Mouse (Mus musculus): ENCODE measurements around the gene Cdc25a. TPM values are rescaled to one million over a fixed set of nuclear protein-coding genes. Genes with fewer than 3 reads are reported as not detected.

The Cdc25a gene
- 24.5 and 25.0 TPM in 2 replicates for polyA plus RNA-seq (2015; fragmentation: Nextera tagmentation; extraction: Ambion mirVana)

- WGBS, result 6% methylated on average over 33 of the region's 33 CpGs
- ATAC-seq (ENCODE audit: low read depth), result peak; percentile 93
- no peaks in the 10 kb centered on the region for H3K9me3 ChIP-seq (ENCODE audit: control insufficient read depth, low read length)
- H3K27ac ChIP-seq (ENCODE audit: low read length), result peak within 1 kb of the TSS; percentile 95
- peaks cover 19% of the 10 kb centered on the region for H3K36me3 ChIP-seq (ENCODE audit: control insufficient read depth, insufficient read depth, low read length)
- peak within 1 kb of the TSS; percentile 82 for H3K4me2 ChIP-seq (ENCODE audit: low read depth, low read length)
- H3K9ac ChIP-seq (ENCODE audit: low read length), result peak within 1 kb of the TSS; percentile 98
- H3K4me1 ChIP-seq (replicated peaks; ENCODE audit: control insufficient read depth, insufficient read depth, low read length), result peaks cover 14% of the 10 kb centered on the region
- no peaks in the 10 kb centered on the region for H3K27me3 ChIP-seq (ENCODE audit: control insufficient read depth, insufficient read depth, low read depth, low read length)
- H3K4me3 ChIP-seq (ENCODE audit: low read length), result peak within 1 kb of the TSS; percentile 99
Measured at GRCm38 (mm10) chr9:109874797-109875691, at the start of gene Cdc25a. TSS of gene Cdc25a (plus strand) at chr9:109875579.

GRCm38 (mm10) chr9:109825739-109826138, 49.6 kb upstream of the Cdc25a start:
- Histone ChIP-seq H3K4me2 (ENCODE audit: low read depth, low read length) (no peak overlapping the region), H3K4me3 (ENCODE audit: low read length) (no peak overlapping the region), H3K4me1 (replicated peaks; ENCODE audit: control insufficient read depth, insufficient read depth, low read length) (no peaks in the 10 kb centered on the region), H3K27me3 (ENCODE audit: control insufficient read depth, insufficient read depth, low read depth, low read length) (no peaks in the 10 kb centered on the region), H3K36me3 (ENCODE audit: control insufficient read depth, insufficient read depth, low read length) (no peaks in the 10 kb centered on the region), H3K9ac (ENCODE audit: low read length) (no peak overlapping the region), H3K27ac (ENCODE audit: low read length) (no peak overlapping the region), H3K9me3 (ENCODE audit: control insufficient read depth, low read length) (no peaks in the 10 kb centered on the region)
- ATAC-seq (ENCODE audit: low read depth), result no peak
- WGBS, result 56% methylated on average over 4 of the region's 4 CpGs

GRCm38 (mm10) chr9:109826181-109826580, 49.2 kb upstream of the Cdc25a start:
- no peak overlapping the region for H3K4me3 ChIP-seq (ENCODE audit: low read length)
- no peak overlapping the region for H3K9ac ChIP-seq (ENCODE audit: low read length)
- H3K27me3 ChIP-seq (ENCODE audit: control insufficient read depth, insufficient read depth, low read depth, low read length), result no peaks in the 10 kb centered on the region
- no peak for ATAC-seq (ENCODE audit: low read depth)
- no peak overlapping the region for H3K27ac ChIP-seq (ENCODE audit: low read length)
- no peak overlapping the region for H3K4me2 ChIP-seq (ENCODE audit: low read depth, low read length)
- H3K36me3 ChIP-seq (ENCODE audit: control insufficient read depth, insufficient read depth, low read length), result no peaks in the 10 kb centered on the region
- WGBS, result 67% methylated on average over 5 of the region's 5 CpGs
- no peaks in the 10 kb centered on the region for H3K9me3 ChIP-seq (ENCODE audit: control insufficient read depth, low read length)
- H3K4me1 ChIP-seq (replicated peaks; ENCODE audit: control insufficient read depth, insufficient read depth, low read length), result no peaks in the 10 kb centered on the region

- H3K36me3 ChIP-seq (ENCODE audit: control insufficient read depth, insufficient read depth, low read length), result peaks cover 3% of the 10 kb centered on the region; the same call in 1 of the 2 replicates
- H3K4me3 ChIP-seq (ENCODE audit: low read length), result peak within 1 kb of the TSS; percentile 81
- peak within 1 kb of the TSS; percentile 79 for H3K9ac ChIP-seq (ENCODE audit: low read length)
- no peaks in the 10 kb centered on the region for H3K9me3 ChIP-seq (ENCODE audit: control insufficient read depth, low read length)
- under 1% methylated on average over 32 of the region's 32 CpGs for WGBS
- H3K4me2 ChIP-seq (ENCODE audit: low read depth, low read length), result peak within 1 kb of the TSS; percentile 99
- H3K27me3 ChIP-seq (ENCODE audit: control insufficient read depth, insufficient read depth, low read depth, low read length), result no peaks in the 10 kb centered on the region
- peaks cover 5% of the 10 kb centered on the region for H3K4me1 ChIP-seq (replicated peaks; ENCODE audit: control insufficient read depth, insufficient read depth, low read length)
- H3K27ac ChIP-seq (ENCODE audit: low read length), result peak within 1 kb of the TSS; percentile 77
- peak; percentile 99 for ATAC-seq (ENCODE audit: low read depth)
Measured at GRCm38 (mm10) chr9:109832391-109833087, 42.8 kb upstream of the Cdc25a start, which contains the start of gene Nme6. TSS of gene Nme6 (plus strand) at chr9:109832749.

GRCm38 (mm10) chr9:109833088-109833412, 42.3 kb upstream of the Cdc25a start:
- peak overlapping the region; percentile 99 for H3K4me2 ChIP-seq (ENCODE audit: low read depth, low read length)
- H3K27ac ChIP-seq (ENCODE audit: low read length), result no peak overlapping the region
- peak overlapping the region; percentile 79 for H3K9ac ChIP-seq (ENCODE audit: low read length)
- peaks cover 3% of the 10 kb centered on the region; the same call in 1 of the 2 replicates for H3K36me3 ChIP-seq (ENCODE audit: control insufficient read depth, insufficient read depth, low read length)
- peak overlapping the region; percentile 81 for H3K4me3 ChIP-seq (ENCODE audit: low read length)
- no peaks in the 10 kb centered on the region for H3K9me3 ChIP-seq (ENCODE audit: control insufficient read depth, low read length)
- 6% methylated on average over 6 of the region's 6 CpGs for WGBS
- H3K4me1 ChIP-seq (replicated peaks; ENCODE audit: control insufficient read depth, insufficient read depth, low read length), result peaks cover 5% of the 10 kb centered on the region
- H3K27me3 ChIP-seq (ENCODE audit: control insufficient read depth, insufficient read depth, low read depth, low read length), result no peaks in the 10 kb centered on the region
- peak; percentile 51; the same call in 1 of the 2 replicates for ATAC-seq (ENCODE audit: low read depth)

- peak; percentile 84 for ATAC-seq (ENCODE audit: low read depth)
- no peak within 1 kb of the TSS for H3K4me2 ChIP-seq (ENCODE audit: low read depth, low read length)
- H3K9ac ChIP-seq (ENCODE audit: low read length), result no peak within 1 kb of the TSS
- H3K36me3 ChIP-seq (ENCODE audit: control insufficient read depth, insufficient read depth, low read length), result no peaks in the 10 kb centered on the region
- H3K4me3 ChIP-seq (ENCODE audit: low read length), result no peak within 1 kb of the TSS
- peaks cover 5% of the 10 kb centered on the region for H3K4me1 ChIP-seq (replicated peaks; ENCODE audit: control insufficient read depth, insufficient read depth, low read length)
- H3K27ac ChIP-seq (ENCODE audit: low read length), result no peak within 1 kb of the TSS
- WGBS, result 28% methylated on average over 6 of the region's 6 CpGs
- no peaks in the 10 kb centered on the region for H3K27me3 ChIP-seq (ENCODE audit: control insufficient read depth, insufficient read depth, low read depth, low read length)
- no peaks in the 10 kb centered on the region for H3K9me3 ChIP-seq (ENCODE audit: control insufficient read depth, low read length)
Measured at GRCm38 (mm10) chr9:109849312-109849758, 26.0 kb upstream of the Cdc25a start, which contains the start of gene Camp. TSS of gene Camp (minus strand) at chr9:109849617.

- H3K27me3 ChIP-seq (ENCODE audit: control insufficient read depth, insufficient read depth, low read depth, low read length), result no peaks in the 10 kb centered on the region
- no peak for ATAC-seq (ENCODE audit: low read depth)
- H3K4me2 ChIP-seq (ENCODE audit: low read depth, low read length), result no peak overlapping the region
- no peak overlapping the region for H3K4me3 ChIP-seq (ENCODE audit: low read length)
- WGBS, result 81% methylated on average over 5 of the region's 5 CpGs
- H3K27ac ChIP-seq (ENCODE audit: low read length), result no peak overlapping the region
- H3K9ac ChIP-seq (ENCODE audit: low read length), result no peak overlapping the region
- H3K9me3 ChIP-seq (ENCODE audit: control insufficient read depth, low read length), result no peaks in the 10 kb centered on the region
- no peaks in the 10 kb centered on the region for H3K36me3 ChIP-seq (ENCODE audit: control insufficient read depth, insufficient read depth, low read length)
- H3K4me1 ChIP-seq (replicated peaks; ENCODE audit: control insufficient read depth, insufficient read depth, low read length), result peaks cover 5% of the 10 kb centered on the region
Measured at GRCm38 (mm10) chr9:109850099-109850498, 25.3 kb upstream of the Cdc25a start.

- ATAC-seq (ENCODE audit: low read depth), result no peak
- H3K4me2 ChIP-seq (ENCODE audit: low read depth, low read length), result no peak overlapping the region
- H3K4me3 ChIP-seq (ENCODE audit: low read length), result no peak overlapping the region
- WGBS, result 81% methylated on average over 2 of the region's 2 CpGs
- no peaks in the 10 kb centered on the region for H3K36me3 ChIP-seq (ENCODE audit: control insufficient read depth, insufficient read depth, low read length)
- H3K9me3 ChIP-seq (ENCODE audit: control insufficient read depth, low read length), result no peaks in the 10 kb centered on the region
- no peaks in the 10 kb centered on the region for H3K27me3 ChIP-seq (ENCODE audit: control insufficient read depth, insufficient read depth, low read depth, low read length)
- H3K9ac ChIP-seq (ENCODE audit: low read length), result no peak overlapping the region
- H3K4me1 ChIP-seq (replicated peaks; ENCODE audit: control insufficient read depth, insufficient read depth, low read length), result peaks cover under 1% of the 10 kb centered on the region; the same call in 1 of the 2 replicates
- H3K27ac ChIP-seq (ENCODE audit: low read length), result no peak overlapping the region
Measured at GRCm38 (mm10) chr9:109854341-109854740, 21.0 kb upstream of the Cdc25a start.

- ATAC-seq (ENCODE audit: low read depth), result no peak
- H3K4me3 ChIP-seq (ENCODE audit: low read length), result no peak overlapping the region
- H3K9ac ChIP-seq (ENCODE audit: low read length), result no peak overlapping the region
- H3K36me3 ChIP-seq (ENCODE audit: control insufficient read depth, insufficient read depth, low read length), result no peaks in the 10 kb centered on the region
- H3K9me3 ChIP-seq (ENCODE audit: control insufficient read depth, low read length), result no peaks in the 10 kb centered on the region
- no peaks in the 10 kb centered on the region for H3K4me1 ChIP-seq (replicated peaks; ENCODE audit: control insufficient read depth, insufficient read depth, low read length)
- H3K27ac ChIP-seq (ENCODE audit: low read length), result no peak overlapping the region
- 71% methylated on average over 6 of the region's 6 CpGs for WGBS
- H3K27me3 ChIP-seq (ENCODE audit: control insufficient read depth, insufficient read depth, low read depth, low read length), result no peaks in the 10 kb centered on the region
- H3K4me2 ChIP-seq (ENCODE audit: low read depth, low read length), result no peak overlapping the region
Measured at GRCm38 (mm10) chr9:109855947-109856346, 19.4 kb upstream of the Cdc25a start.
